Mouse (Mus musculus) T-cell, adult 66 days (primary cell): ENCODE results near the gene Gm5128. TPM values are rescaled to one million over a fixed set of nuclear protein-coding genes. Genes with fewer than 3 reads are reported as not detected.

Experiments used
- total RNA-seq, 2 experiments: library from RNA; stranded (reverse); gene quantifications; 3 replicates in 1 of 2; 4 replicates in 1 of 2; pipeline ENCODE4 v1.2.4; 2023

Gene Gm5128
- total RNA-seq: not detected

GRCm38 (mm10) chrX:135372984-135373383 lies at the start of gene Gm5128:
TSS of gene Gm5128 (plus strand) at chrX:135373284.

Other genes starting within 250 kb of the Gm5128 start
- gene Gm15023, start 195.7 kb upstream of the Gm5128 start, total RNA-seq: not detected
- 1 to 10 TPM in 1 of 2 experiments, not detected in 1; 1.2 TPM for gene Tceal6, start 162.6 kb upstream of the Gm5128 start, total RNA-seq
- not detected for gene Pramel3, start 71.0 kb upstream of the Gm5128 start, total RNA-seq
- gene Gm7903, start 60.6 kb downstream of the Gm5128 start, total RNA-seq: not detected
- gene AV320801, start 121.3 kb downstream of the Gm5128 start, total RNA-seq: not detected
- gene Nxf7, start 225.5 kb downstream of the Gm5128 start, total RNA-seq: not detected